Mouse (Mus musculus): ENCODE results near the gene Cfap73.

DNA sequence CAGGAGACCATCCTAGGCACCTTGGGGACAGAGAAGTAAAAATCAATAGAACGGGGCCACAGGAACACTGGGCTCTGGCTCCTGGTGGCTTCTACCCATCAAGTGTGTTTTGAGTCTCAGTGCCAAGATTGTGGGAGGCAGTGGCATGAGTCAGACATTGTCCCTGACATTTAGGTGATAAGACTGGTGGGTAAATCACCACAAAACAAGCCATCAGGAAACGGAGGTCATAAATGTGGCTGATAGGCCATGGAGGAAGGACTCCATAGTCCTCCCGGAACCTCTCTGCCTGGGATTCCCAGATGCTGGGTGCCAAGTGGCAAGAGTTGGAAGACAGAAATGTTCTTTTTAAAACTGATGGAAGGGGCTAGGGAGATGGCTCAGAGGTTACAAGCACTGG is 10.2 kb upstream of the Cfap73 start:
- TF ChIP-seq CTCF (IDR thresholded peaks at IDR 0.05; ENCODE audit: low read depth) (no peak), EP300 (IDR thresholded peaks at IDR 0.05; ENCODE audit: low read depth) (no peak)
